Mouse (Mus musculus) lung, postnatal 0 days (tissue): ENCODE measurements around the gene Gramd1a. TPM values are rescaled to one million over a fixed set of nuclear protein-coding genes. Genes with fewer than 3 reads are reported as not detected.

Experiments used
- ATAC-seq: fragments of 200-750 bp; cut with Nextera tagmentation; 2 replicates; pipeline ENCODE4 v1.8.0; 2017; ENCODE audit warnings: moderate library complexity
- DNase-seq: peaks from one replicate; pipeline ENCODE4 v3.0.0-alpha.2; 2016; ENCODE audit warnings: low spot score
- H3K27ac ChIP-seq: fragments of 300-500 bp; sonication (generic); 2 replicates; pipeline ENCODE4 v1.5.1; 2014; ENCODE audit warnings: antibody characterized with exemption, mild to moderate bottlenecking, low read length, mixed read lengths
- H3K27me3 ChIP-seq: fragments of 300-500 bp; sonication (generic); replicated peaks from 2 replicates; pipeline ENCODE4 v1.6.1; 2014; ENCODE audit warnings: low read length, mixed read lengths; ENCODE audit not compliant: insufficient read depth
- H3K36me3 ChIP-seq: fragments of 300-500 bp; sonication (generic); 2 replicates; pipeline ENCODE4 v1.6.1; 2014; ENCODE audit warnings: low read length, mixed read lengths; ENCODE audit not compliant: insufficient read depth
- H3K4me1 ChIP-seq: fragments of 300-500 bp; sonication (generic); 2 replicates; pipeline ENCODE4 v1.6.1; 2014; ENCODE audit warnings: antibody characterized with exemption, low read depth, low read length, mixed read lengths; ENCODE audit not compliant: insufficient read depth
- H3K4me2 ChIP-seq: fragments of 300-500 bp; sonication (generic); replicated peaks from 2 replicates; pipeline ENCODE4 v1.6.1; 2014; ENCODE audit warnings: low read depth, mild to moderate bottlenecking, low read length, moderate library complexity, mixed read lengths
- H3K4me3 ChIP-seq: fragments of 300-500 bp; sonication (generic); 2 replicates; pipeline ENCODE4 v1.5.1; 2014; ENCODE audit warnings: low read depth, low read length
- H3K9ac ChIP-seq: fragments of 300-500 bp; sonication (generic); replicated peaks from 2 replicates; pipeline ENCODE4 v1.6.1; 2014; ENCODE audit warnings: low read depth, mild to moderate bottlenecking
- H3K9me3 ChIP-seq: fragments of 300-500 bp; sonication (generic); 2 replicates; pipeline ENCODE4 v1.6.1; 2016; ENCODE audit warnings: low read length, mixed read lengths
- CTCF ChIP-seq: IDR thresholded peaks from 2 replicates; pipeline ENCODE4 v1.5.1; 2016; ENCODE audit warnings: antibody characterized with exemption, mild to moderate bottlenecking
- EP300 ChIP-seq: IDR thresholded peaks from 2 replicates; pipeline ENCODE4 v1.6.1; 2016; ENCODE audit warnings: antibody characterized with exemption, mild to moderate bottlenecking, control low read depth
- WGBS: fragments of 180-500 bp; shearing (Covaris S2); extraction: QIAGEN DNeasy Blood & Tissue Kit; methylation state at CpG from one replicate; pipeline ENCODE4 v1.1.7; 2014; 5-methylcytosine and 5-hydroxymethylcytosine counted together
- polyA plus RNA-seq: library from polyadenylated mRNA; unstranded; fragments of >200 nt; fragmentation: Nextera tagmentation; extraction: Ambion mirVana; gene quantifications from 2 replicates; pipeline ENCODE4 v1.2.1, GENCODE M21; 2015

Gene Gramd1a
- polyA plus RNA-seq, 1 experiment from 2014 or later: 31.7 TPM

DNA sequence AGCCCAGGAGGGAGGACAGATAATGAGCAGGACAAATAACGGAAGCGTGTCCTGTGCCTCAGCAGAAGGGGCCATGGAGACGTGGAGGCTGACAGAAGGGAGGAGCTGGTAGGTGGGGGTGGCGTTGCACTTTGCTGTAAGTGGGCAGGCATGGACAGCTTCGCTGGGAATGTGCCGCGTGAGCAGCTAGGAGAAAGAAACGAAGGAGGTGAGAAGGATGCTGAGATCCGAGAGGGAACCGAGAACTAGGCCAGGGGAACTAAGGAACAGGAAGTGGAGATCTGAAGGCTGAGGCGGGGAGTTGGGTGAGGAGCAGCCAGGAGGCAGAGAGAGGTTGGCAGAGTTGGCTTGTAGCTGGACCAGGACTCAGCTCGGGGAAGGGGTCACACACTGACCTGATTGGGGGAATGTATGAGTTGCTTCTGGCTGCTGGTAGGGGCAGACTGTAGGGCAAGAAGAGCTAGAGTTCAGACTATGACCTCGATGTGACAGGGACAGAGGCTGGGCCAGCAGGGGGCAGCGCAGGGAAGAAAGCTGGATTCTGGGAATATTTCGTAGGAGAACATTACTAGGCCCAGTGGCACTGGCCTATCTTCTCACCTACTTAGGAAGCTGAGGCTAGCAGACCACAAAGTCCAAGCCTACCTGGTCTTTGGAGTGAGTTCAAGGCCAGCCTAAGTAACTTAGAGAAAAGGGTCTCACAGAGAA, 50.5 kb downstream of the Gramd1a start:
- Histone ChIP-seq H3K4me2 (no peak overlapping the region), H3K9ac (no peak overlapping the region), H3K27me3 (no peaks in the 10 kb centered on the region), H3K9me3 (no peaks in the 10 kb centered on the region), H3K4me3 (no peak overlapping the region), H3K27ac (no peak overlapping the region), H3K36me3 (no peaks in the 10 kb centered on the region), H3K4me1 (no peaks in the 10 kb centered on the region)
- 39% methylated on average over 15 of the region's 15 CpGs for WGBS
- ATAC-seq (no peak), DNase-seq (no peak)
- TF ChIP-seq CTCF: peak; percentile 75
- TF ChIP-seq EP300: no peak

GRCm38 (mm10) chr7:31100786-31101185, 54.9 kb downstream of the Gramd1a start:
- Histone ChIP-seq H3K4me2 (no peak overlapping the region), H3K27ac (no peak overlapping the region), H3K27me3 (no peaks in the 10 kb centered on the region), H3K4me1 (no peaks in the 10 kb centered on the region), H3K4me3 (no peak overlapping the region), H3K9me3 (no peaks in the 10 kb centered on the region), H3K36me3 (no peaks in the 10 kb centered on the region), H3K9ac (no peak overlapping the region)
- DNase-seq (no peak), ATAC-seq (no peak)
- TF ChIP-seq EP300: no peak
- no peak for TF ChIP-seq CTCF
- WGBS: 70% methylated on average over 14 of the region's 14 CpGs

DNA sequence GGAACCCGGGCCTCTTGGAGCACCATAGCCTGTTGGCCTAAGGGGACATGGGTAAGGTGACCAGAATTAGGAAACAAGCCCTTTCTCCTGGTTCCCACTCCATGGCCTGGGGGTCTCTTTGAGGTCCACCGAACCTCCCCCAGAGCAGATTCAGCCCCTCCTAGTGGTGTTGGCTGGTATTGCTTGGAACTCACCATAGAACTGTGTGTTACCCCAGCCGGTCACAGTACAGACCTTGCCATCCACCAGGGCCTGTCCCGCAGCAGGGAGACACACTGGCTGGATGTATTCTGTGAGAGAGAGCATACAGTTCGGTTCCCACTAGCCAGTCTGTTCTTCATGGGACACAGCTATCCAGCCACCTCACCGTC, 56.1 kb downstream of the Gramd1a start:
- H3K9ac ChIP-seq: no peak overlapping the region
- no peak for TF ChIP-seq EP300
- peak; percentile 24 for TF ChIP-seq CTCF
- H3K4me2 ChIP-seq: no peak overlapping the region
- no peaks in the 10 kb centered on the region for H3K4me1 ChIP-seq
- no peak overlapping the region for H3K27ac ChIP-seq
- no peaks in the 10 kb centered on the region for H3K27me3 ChIP-seq
- ATAC-seq (no peak), DNase-seq (no peak)
- H3K9me3 ChIP-seq: no peaks in the 10 kb centered on the region
- no peak overlapping the region for H3K4me3 ChIP-seq
- no peaks in the 10 kb centered on the region for H3K36me3 ChIP-seq
- WGBS: 76% methylated on average over 6 of the region's 6 CpGs

DNA sequence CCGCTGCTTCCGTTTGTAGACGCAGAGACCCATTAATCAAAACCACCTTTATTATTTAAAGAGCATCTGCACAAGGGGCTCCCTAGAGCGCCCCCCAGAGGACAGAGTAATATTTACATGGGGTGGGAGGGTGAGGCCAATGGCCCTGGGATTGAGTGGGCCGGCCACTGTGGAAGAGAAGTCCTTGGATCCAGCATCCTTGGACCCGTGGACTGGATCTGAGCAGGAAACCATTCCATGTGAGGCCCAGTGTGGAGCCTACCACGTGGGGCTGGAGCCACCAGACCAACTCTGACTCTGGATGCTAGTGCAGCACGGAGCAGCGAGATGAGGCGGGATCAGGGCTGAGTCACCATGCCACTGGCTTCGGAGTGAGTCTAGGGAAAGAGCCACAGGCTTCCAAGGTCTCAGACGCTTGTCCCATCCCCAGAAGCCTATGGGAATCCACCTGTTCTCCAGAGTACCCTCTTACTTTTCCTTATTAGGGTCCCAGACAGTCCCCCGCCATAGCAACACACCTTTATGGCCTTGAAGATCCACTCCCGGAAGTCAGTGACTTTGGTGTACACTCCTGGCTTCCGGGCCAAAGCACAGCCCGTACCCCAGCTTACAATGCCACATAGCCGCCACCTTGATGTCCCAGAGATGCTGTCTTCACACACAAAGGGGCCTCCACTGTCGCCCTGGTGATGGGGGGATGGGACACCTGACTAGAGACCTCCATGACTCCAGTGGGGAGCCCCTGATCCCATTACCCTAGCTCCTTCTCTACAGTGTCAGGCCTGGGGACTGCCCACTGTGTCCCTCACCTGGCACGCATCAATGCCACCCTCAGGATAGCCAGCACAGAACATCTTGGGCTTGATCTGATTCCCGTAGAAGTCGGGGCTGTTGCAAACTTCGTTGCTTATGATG, 56.7 kb downstream of the Gramd1a start:
- H3K27me3 ChIP-seq: no peaks in the 10 kb centered on the region
- ATAC-seq: no peak
- no peak overlapping the region for H3K9ac ChIP-seq
- H3K4me3 ChIP-seq: no peak overlapping the region
- H3K27ac ChIP-seq: no peak overlapping the region
- 79% methylated on average over 22 of the region's 22 CpGs for WGBS
- no peaks in the 10 kb centered on the region for H3K9me3 ChIP-seq
- H3K4me2 ChIP-seq: no peak overlapping the region
- DNase-seq: no peak
- no peaks in the 10 kb centered on the region for H3K36me3 ChIP-seq
- H3K4me1 ChIP-seq: no peaks in the 10 kb centered on the region
- peak; percentile 46 for TF ChIP-seq CTCF
- TF ChIP-seq EP300: no peak

GRCm38 (mm10) chr7:31097583-31098248, 58.0 kb downstream of the Gramd1a start:
- Histone ChIP-seq H3K27me3 (no peaks in the 10 kb centered on the region), H3K9ac (no peak overlapping the region), H3K36me3 (no peaks in the 10 kb centered on the region), H3K27ac (no peak overlapping the region), H3K4me1 (no peaks in the 10 kb centered on the region), H3K4me3 (no peak overlapping the region), H3K4me2 (peak overlapping the region; percentile 39), H3K9me3 (no peaks in the 10 kb centered on the region)
- DNase-seq: peak; percentile 95
- 48% methylated on average over 20 of the region's 20 CpGs for WGBS
- TF ChIP-seq EP300: no peak
- TF ChIP-seq CTCF: peak; percentile 98
- ATAC-seq: peak; percentile 95
